ENCODE assay signal across 9 mouse cellular contexts in the genomic region with DNA sequence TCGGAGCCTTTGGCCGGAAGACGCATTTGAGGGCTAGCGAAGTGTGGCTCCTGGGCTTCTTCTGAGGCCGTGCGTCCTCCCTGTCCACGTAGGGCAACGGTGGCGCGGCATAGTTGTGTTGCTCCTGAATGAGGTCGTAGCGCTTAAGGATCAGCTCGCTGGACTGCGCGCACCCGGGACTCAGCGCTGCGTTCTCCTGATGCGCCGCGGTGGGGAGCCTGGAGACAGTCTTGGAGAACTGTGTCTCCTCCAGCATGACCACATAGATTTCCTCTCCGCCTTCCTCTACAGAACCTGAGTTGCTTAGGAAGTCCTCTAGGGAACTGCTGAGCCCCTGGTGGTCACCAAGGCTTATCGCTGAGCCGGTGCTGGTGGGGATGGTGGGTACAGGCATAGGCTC. TPM values are rescaled to one million over a fixed set of nuclear protein-coding genes. Genes with fewer than 3 reads are reported as not detected.
DNase-seq lines count a peak whose midpoint lies in the region; ATAC-seq and TF ChIP-seq lines count a peak whose summit lies in the region.
"Had no signal": no experiment of that assay in that cellular context is flagged by ENCODE, and none has a peak within 500 bp of the region (broad histone marks: within the 10 kb centered on the region; RNA-seq: fewer than 3 reads in every experiment).

No protein-coding gene starts in this region.

- H3K4me2 ChIP-seq in intestine, embryonic 14.5 days (ENCODE audit: low read length), result peak overlapping the region; percentile 28
- no peak overlapping the region for H3K4me2 ChIP-seq in intestine, postnatal 0 days (replicated peaks; ENCODE audit: low read depth)
- peak overlapping the region; percentile 58 for H3K4me2 ChIP-seq in hindbrain, embryonic 16.5 days (ENCODE audit: low read length)
- peak overlapping the region; percentile 49 for H3K4me2 ChIP-seq in neural tube, embryonic 13.5 days

- no peak for TF ChIP-seq CTCF in intestine, postnatal 0 days (IDR thresholded peaks at IDR 0.05; ENCODE audit: low read depth)

- WGBS in intestine, embryonic 14.5 days, result 18% methylated on average over 23 of the region's 24 CpGs
- 11% methylated on average over 24 of the region's 24 CpGs for WGBS in intestine, postnatal 0 days
- WGBS in hindbrain, embryonic 16.5 days, result 10% methylated on average over 22 of the region's 24 CpGs
- 15% methylated on average over 24 of the region's 24 CpGs for WGBS in neural tube, embryonic 13.5 days

- no peaks in the 10 kb centered on the region for H3K36me3 ChIP-seq in intestine, embryonic 14.5 days (ENCODE audit: control insufficient read depth, insufficient read depth, low read length)
- H3K36me3 ChIP-seq in intestine, postnatal 0 days (ENCODE audit: control insufficient read depth, insufficient read depth), result no peaks in the 10 kb centered on the region
- H3K36me3 ChIP-seq in hindbrain, embryonic 16.5 days (ENCODE audit: control insufficient read depth, insufficient read depth, low read length), result no peaks in the 10 kb centered on the region
- H3K36me3 ChIP-seq in neural tube, embryonic 13.5 days, result no peaks in the 10 kb centered on the region

- no peak overlapping the region for H3K9ac ChIP-seq in intestine, embryonic 14.5 days (ENCODE audit: low read length)
- no peak overlapping the region for H3K9ac ChIP-seq in intestine, postnatal 0 days (ENCODE audit: low read depth, low read length)
- no peak overlapping the region for H3K9ac ChIP-seq in hindbrain, embryonic 16.5 days (ENCODE audit: low read depth, low read length)
- H3K9ac ChIP-seq in neural tube, embryonic 13.5 days, result no peak overlapping the region

- no peaks in the 10 kb centered on the region for H3K27me3 ChIP-seq in intestine, embryonic 14.5 days (replicated peaks; ENCODE audit: control insufficient read depth, insufficient read depth, low read length)
- no peaks in the 10 kb centered on the region for H3K27me3 ChIP-seq in intestine, postnatal 0 days (replicated peaks; ENCODE audit: control insufficient read depth, insufficient read depth, low read length)
- no peaks in the 10 kb centered on the region for H3K27me3 ChIP-seq in hindbrain, embryonic 16.5 days (replicated peaks; ENCODE audit: control insufficient read depth, insufficient read depth, low read length)
- H3K27me3 ChIP-seq in neural tube, embryonic 13.5 days, result no peaks in the 10 kb centered on the region; the same call in 1 of the 2 replicates

- peak; percentile 51 for DNase-seq in intestine, embryonic 14.5 days (ENCODE audit: low spot score)
- DNase-seq in embryo, embryonic 10.5 days (ENCODE audit: low spot score), result peak; percentile 9
- no peak for DNase-seq in spleen, adult 18-20 months
- DNase-seq in adrenal gland, postnatal 4 days (ENCODE audit: low spot score in 2 of 2), result no peak
- DNase-seq in kidney, adult 11 months, result no peak

- no peak for ATAC-seq in intestine, embryonic 14.5 days (replicated peaks; ENCODE audit: low FRiP score, low TSS enrichment, low read depth)
- no peak for ATAC-seq in intestine, postnatal 0 days
- peak; percentile 89 for ATAC-seq in hindbrain, embryonic 16.5 days
- peak; percentile 56 for ATAC-seq in neural tube, embryonic 13.5 days (ENCODE audit: low read depth)
- ATAC-seq: inflammation-experienced regulatory T-cells, adult 6 months had no signal

- no peaks in the 10 kb centered on the region for H3K9me3 ChIP-seq in intestine, embryonic 14.5 days (ENCODE audit: control insufficient read depth, low read length)
- no peaks in the 10 kb centered on the region for H3K9me3 ChIP-seq in intestine, postnatal 0 days (ENCODE audit: control insufficient read depth)
- peaks cover 4% of the 10 kb centered on the region; the same call in 1 of the 2 replicates for H3K9me3 ChIP-seq in hindbrain, embryonic 16.5 days (ENCODE audit: control insufficient read depth, low read length)
- H3K9me3 ChIP-seq in neural tube, embryonic 13.5 days, result no peaks in the 10 kb centered on the region

- 0 out of 2 replicates have a peak overlapping the region, but pooled peaks have one; percentile 3 for H3K4me3 ChIP-seq in intestine, embryonic 14.5 days (ENCODE audit: low read depth, low read length)
- no peak overlapping the region for H3K4me3 ChIP-seq in intestine, postnatal 0 days (ENCODE audit: low read depth, low read length)
- H3K4me3 ChIP-seq in hindbrain, embryonic 16.5 days (ENCODE audit: low read length), result peak overlapping the region; percentile 36
- H3K4me3 ChIP-seq in neural tube, embryonic 13.5 days, result peak overlapping the region; percentile 30

- no peak overlapping the region for H3K27ac ChIP-seq in intestine, embryonic 14.5 days (ENCODE audit: low read depth)
- no peak overlapping the region for H3K27ac ChIP-seq in intestine, postnatal 0 days (ENCODE audit: low read depth, low read length)
- no peak overlapping the region for H3K27ac ChIP-seq in hindbrain, embryonic 16.5 days (ENCODE audit: low read depth, low read length)
- H3K27ac ChIP-seq in neural tube, embryonic 13.5 days (replicated peaks), result no peak overlapping the region

- H3K4me1 ChIP-seq in intestine, embryonic 14.5 days (replicated peaks; ENCODE audit: control insufficient read depth, insufficient read depth, low read length), result no peaks in the 10 kb centered on the region
- H3K4me1 ChIP-seq in intestine, postnatal 0 days (replicated peaks; ENCODE audit: control insufficient read depth, insufficient read depth, low read length), result no peaks in the 10 kb centered on the region
- H3K4me1 ChIP-seq in hindbrain, embryonic 16.5 days (ENCODE audit: control insufficient read depth, insufficient read depth, low read depth, low read length), result no peaks in the 10 kb centered on the region
- no peaks in the 10 kb centered on the region for H3K4me1 ChIP-seq in neural tube, embryonic 13.5 days (replicated peaks)

RNA-seq across cellular contexts. Expression of a gene that starts 1.0 kb away (rescaled TPM):
- not detected in 2 replicates for polyA plus RNA-seq in intestine, embryonic 14.5 days (2014; fragmentation: Nextera tagmentation; extraction: Ambion mirVana)
- not detected in 2 replicates for polyA plus RNA-seq in intestine, postnatal 0 days (2015; fragmentation: Nextera tagmentation; extraction: Ambion mirVana)
- polyA plus RNA-seq in hindbrain, embryonic 16.5 days (2015; fragmentation: Nextera tagmentation; extraction: Ambion mirVana), result 0.09 and 0.10 TPM in 2 replicates
- not detected in 2 replicates for polyA plus RNA-seq in neural tube, embryonic 13.5 days (2015; fragmentation: Nextera tagmentation; extraction: Ambion mirVana)
- not detected for total RNA-seq in adrenal gland, postnatal 4 days (2021)
- polyA plus RNA-seq: inflammation-experienced regulatory T-cells, adult 6 months had no signal

Comparison
In these comparisons a context has a peak if more than half of its experiments do, and no peak if none do; other contexts are left out.
1. ATAC-seq: peak in hindbrain, embryonic 16.5 days (single experiment) and neural tube, embryonic 13.5 days (single experiment); none in intestine, embryonic 14.5 days (single experiment) and intestine, postnatal 0 days (single experiment).
2. DNase-seq: peak in intestine, embryonic 14.5 days (single experiment) and embryo, embryonic 10.5 days (single experiment); none in spleen, adult 18-20 months (0 of 2), adrenal gland, postnatal 4 days (0 of 2) and kidney, adult 11 months (single experiment).